Mouse (Mus musculus) neural tube, embryonic 11.5 days (tissue): ENCODE results near the gene Fndc3b. TPM values are rescaled to one million over a fixed set of nuclear protein-coding genes. Genes with fewer than 3 reads are reported as not detected.

Experiments used
- ATAC-seq: fragments of 200-750 bp; cut with Nextera tagmentation; 2 replicates; pipeline ENCODE4 v1.8.0; 2017; ENCODE audit warnings: moderate number of reproducible peaks, mild to moderate bottlenecking, moderate TSS enrichment, moderate library complexity; ENCODE audit not compliant: insufficient read depth, low FRiP score, low TSS enrichment
- DNase-seq: peaks from one replicate; pipeline ENCODE4 v3.0.0-alpha.2; 2015; ENCODE audit warnings: low spot score
- H3K27ac ChIP-seq: fragments of 300-500 bp; sonication (generic); 2 replicates; pipeline ENCODE4 v1.5.1; 2014; ENCODE audit warnings: low read depth, mild to moderate bottlenecking, low read length
- H3K27me3 ChIP-seq: fragments of 300-500 bp; sonication (generic); 2 replicates; pipeline ENCODE4 v1.6.1; 2014; ENCODE audit warnings: mild to moderate bottlenecking, low read length, mixed read lengths; ENCODE audit not compliant: control insufficient read depth, insufficient read depth
- H3K36me3 ChIP-seq: fragments of 300-500 bp; sonication (generic); 2 replicates; pipeline ENCODE4 v1.6.1; 2014; ENCODE audit warnings: mild to moderate bottlenecking, low read length, moderate library complexity, mixed read lengths; ENCODE audit not compliant: control insufficient read depth, insufficient read depth
- H3K4me1 ChIP-seq: fragments of 300-500 bp; sonication (generic); 2 replicates; pipeline ENCODE4 v1.6.1; 2014; ENCODE audit warnings: low read length, mixed read lengths; ENCODE audit not compliant: control insufficient read depth, insufficient read depth
- H3K4me2 ChIP-seq: fragments of 300-500 bp; sonication (generic); 2 replicates; pipeline ENCODE4 v1.6.1; 2014; ENCODE audit warnings: low read depth, mild to moderate bottlenecking, moderate library complexity
- H3K4me3 ChIP-seq: fragments of 300-500 bp; sonication (generic); 2 replicates; pipeline ENCODE4 v1.5.1; 2014; ENCODE audit warnings: low read depth, low read length
- H3K9ac ChIP-seq: fragments of 300-500 bp; sonication (generic); 2 replicates; pipeline ENCODE4 v1.6.1; 2014; ENCODE audit warnings: mild to moderate bottlenecking, low read length
- H3K9me3 ChIP-seq: fragments of 300-500 bp; sonication (generic); 2 replicates; pipeline ENCODE4 v1.6.1; 2016; ENCODE audit warnings: low read length; ENCODE audit not compliant: control insufficient read depth
- WGBS: fragments of 180-500 bp; shearing (Covaris S2); extraction: QIAGEN DNeasy Blood & Tissue Kit; methylation state at CpG from one replicate; pipeline ENCODE4 v1.1.7; 2014; 5-methylcytosine and 5-hydroxymethylcytosine counted together
- polyA plus RNA-seq: library from polyadenylated mRNA; unstranded; fragments of >200 nt; fragmentation: Nextera tagmentation; extraction: Ambion mirVana; gene quantifications from 2 replicates; pipeline ENCODE4 v1.2.1, GENCODE M21; 2014

Gene Fndc3b
- polyA plus RNA-seq, 1 experiment from 2014 or later, result 12.9 TPM

DNA sequence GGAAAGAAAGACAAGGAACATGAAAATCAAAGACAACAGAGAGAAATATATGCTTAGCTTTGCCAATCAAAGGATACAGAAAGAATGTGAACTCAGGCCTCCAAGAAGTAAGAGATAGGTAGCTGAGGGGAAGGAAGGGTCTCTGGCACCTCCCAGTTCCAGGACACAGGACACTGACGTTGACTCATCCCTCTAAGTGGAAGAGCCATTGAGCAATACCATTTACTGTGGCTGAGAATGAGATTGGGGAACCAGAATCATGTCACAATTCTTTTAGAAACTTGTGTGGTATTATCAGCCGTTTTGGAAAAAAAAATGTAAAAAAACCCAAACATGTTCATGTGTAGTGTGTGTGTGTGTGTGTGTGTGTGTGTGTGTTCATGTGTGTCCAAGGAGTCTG is 31.0 kb upstream of the Fndc3b start:
- ATAC-seq (no peak), DNase-seq (no peak)
- no peak overlapping the region for H3K27ac ChIP-seq
- no peaks in the 10 kb centered on the region for H3K36me3 ChIP-seq
- H3K27me3 ChIP-seq, result no peaks in the 10 kb centered on the region
- H3K4me1 ChIP-seq, result no peaks in the 10 kb centered on the region
- 73% methylated on average over 2 of the region's 2 CpGs for WGBS
- no peak overlapping the region for H3K4me2 ChIP-seq
- H3K9me3 ChIP-seq, result no peaks in the 10 kb centered on the region
- H3K4me3 ChIP-seq, result no peak overlapping the region
- no peak overlapping the region for H3K9ac ChIP-seq

DNA sequence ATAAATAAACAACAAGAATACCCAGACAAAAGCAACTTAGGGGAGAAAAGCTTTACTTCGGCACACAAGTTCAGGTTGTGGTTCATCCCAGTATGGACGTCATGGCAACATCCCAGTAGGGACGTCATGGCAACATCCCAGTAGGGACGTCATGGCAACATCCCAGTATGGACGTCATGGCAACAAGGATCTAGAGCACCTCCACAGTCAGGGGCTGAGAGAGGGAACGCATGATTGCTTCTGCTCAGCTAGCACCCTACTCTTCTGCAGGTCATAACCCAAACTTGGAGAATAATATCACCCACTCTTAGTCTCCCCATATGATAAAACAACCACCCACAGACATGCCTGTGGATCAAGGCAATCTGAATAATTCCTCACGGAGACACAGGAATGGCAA is 29.0 kb upstream of the Fndc3b start:
- Histone ChIP-seq H3K36me3 (no peaks in the 10 kb centered on the region), H3K4me2 (no peak overlapping the region), H3K4me1 (no peaks in the 10 kb centered on the region), H3K9ac (no peak overlapping the region), H3K4me3 (no peak overlapping the region), H3K27me3 (no peaks in the 10 kb centered on the region), H3K27ac (no peak overlapping the region), H3K9me3 (no peaks in the 10 kb centered on the region)
- WGBS, result 71% methylated on average over 7 of the region's 7 CpGs
- DNase-seq, result no peak
- no peak for ATAC-seq

DNA sequence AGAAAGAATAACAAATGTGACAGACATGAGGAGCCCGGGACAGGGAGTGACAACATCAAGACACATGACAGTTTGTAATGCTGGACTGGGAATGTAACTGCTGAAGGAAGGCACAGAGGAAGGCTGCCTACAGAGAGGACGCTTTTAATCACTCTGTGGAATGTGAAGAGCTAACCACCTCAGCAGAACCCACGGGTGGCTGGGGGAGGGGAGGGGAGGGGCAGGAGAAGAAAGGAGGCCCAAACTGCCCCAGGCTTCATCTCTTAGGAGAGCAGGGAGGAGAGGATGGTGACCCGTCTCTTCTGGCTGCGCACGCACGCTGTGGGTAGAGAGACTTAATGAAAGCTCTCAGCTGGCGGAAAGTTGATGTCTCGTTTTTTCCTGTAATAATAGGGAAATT is 25.1 kb upstream of the Fndc3b start:
- ATAC-seq (no peak), DNase-seq (peak; percentile 18)
- Histone ChIP-seq H3K9me3 (no peaks in the 10 kb centered on the region), H3K27ac (no peak overlapping the region), H3K4me2 (no peak overlapping the region), H3K9ac (no peak overlapping the region), H3K36me3 (no peaks in the 10 kb centered on the region), H3K4me1 (no peaks in the 10 kb centered on the region), H3K4me3 (no peak overlapping the region), H3K27me3 (no peaks in the 10 kb centered on the region)
- 19% methylated on average over 9 of the region's 9 CpGs for WGBS

DNA sequence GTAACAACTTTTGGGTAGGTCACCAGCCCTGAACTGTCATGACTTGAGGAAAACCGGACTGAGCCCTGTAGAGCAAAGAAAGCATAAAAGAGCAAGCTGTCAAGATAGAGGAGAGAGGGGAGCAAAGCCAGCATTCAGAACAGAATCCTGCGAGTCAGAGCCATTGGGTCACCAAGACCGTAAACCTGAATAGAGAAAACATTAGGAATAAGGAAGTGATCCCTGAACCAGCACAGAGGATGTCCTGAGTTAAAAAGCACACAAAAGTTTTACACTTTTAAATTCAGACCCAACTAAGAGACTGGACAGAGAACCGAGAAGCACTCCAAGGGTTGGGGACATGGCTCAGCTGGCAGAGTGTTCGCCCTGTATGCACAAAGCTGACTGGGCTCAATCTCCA is 24.0 kb upstream of the Fndc3b start:
- H3K9ac ChIP-seq, result no peak overlapping the region
- H3K4me3 ChIP-seq, result no peak overlapping the region
- no peaks in the 10 kb centered on the region for H3K27me3 ChIP-seq
- no peak for DNase-seq
- H3K4me1 ChIP-seq, result no peaks in the 10 kb centered on the region
- H3K27ac ChIP-seq, result no peak overlapping the region
- WGBS, result 70% methylated on average over 5 of the region's 5 CpGs
- ATAC-seq, result no peak
- H3K4me2 ChIP-seq, result no peak overlapping the region
- H3K36me3 ChIP-seq, result no peaks in the 10 kb centered on the region
- H3K9me3 ChIP-seq, result no peaks in the 10 kb centered on the region

DNA sequence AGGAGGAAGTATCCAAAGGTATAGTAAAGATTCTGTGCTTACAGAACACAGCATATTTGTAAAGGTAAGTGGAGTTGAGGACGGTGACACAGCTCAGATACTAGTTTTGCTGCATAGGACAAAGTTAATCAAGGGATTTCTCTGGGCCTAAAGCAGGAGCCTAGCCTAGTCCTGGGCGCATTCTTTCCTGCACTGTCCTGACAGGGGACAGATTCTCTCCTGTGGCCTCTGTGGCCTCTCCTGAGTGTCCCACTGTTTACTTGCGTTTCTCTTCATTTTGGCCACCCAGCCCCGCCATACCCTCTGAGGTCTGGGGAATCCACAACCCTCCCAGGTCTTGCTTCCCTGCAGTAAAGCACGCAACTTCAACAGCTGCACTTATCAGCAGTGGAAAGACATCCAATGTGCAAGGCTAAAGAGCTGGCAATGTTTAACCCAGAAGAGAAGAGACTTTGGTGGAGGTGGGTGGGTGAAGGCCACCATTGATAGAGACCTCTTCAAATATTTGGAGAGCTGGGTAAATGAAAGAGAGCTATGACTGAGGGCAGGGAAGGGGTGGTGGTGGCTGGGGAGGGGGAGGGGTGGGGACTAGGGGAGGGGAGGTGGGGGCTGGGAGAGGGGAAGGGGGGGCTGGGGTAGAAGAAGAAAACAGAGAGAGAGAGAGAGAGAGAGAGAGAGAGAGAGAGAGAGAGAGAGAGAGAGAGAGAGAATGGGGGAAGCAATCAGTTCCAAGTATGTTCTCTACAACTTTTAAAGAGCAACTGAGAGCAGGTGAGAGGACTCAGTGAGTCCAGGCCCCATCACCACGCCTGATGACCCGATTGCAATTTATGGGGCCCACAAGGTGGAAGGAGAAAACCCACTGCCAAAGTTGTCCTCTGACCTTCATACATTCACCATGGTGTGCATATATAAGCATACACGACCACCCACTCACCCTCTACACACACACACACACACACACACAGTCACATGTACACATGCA is 18.0 kb upstream of the Fndc3b start:
- no peaks in the 10 kb centered on the region for H3K36me3 ChIP-seq
- no peak overlapping the region for H3K4me3 ChIP-seq
- H3K4me1 ChIP-seq, result no peaks in the 10 kb centered on the region
- ATAC-seq (no peak), DNase-seq (no peak)
- H3K27me3 ChIP-seq, result no peaks in the 10 kb centered on the region
- no peaks in the 10 kb centered on the region for H3K9me3 ChIP-seq
- H3K27ac ChIP-seq, result no peak overlapping the region
- no peak overlapping the region for H3K4me2 ChIP-seq
- 79% methylated on average over 8 of the region's 8 CpGs for WGBS
- H3K9ac ChIP-seq, result no peak overlapping the region

DNA sequence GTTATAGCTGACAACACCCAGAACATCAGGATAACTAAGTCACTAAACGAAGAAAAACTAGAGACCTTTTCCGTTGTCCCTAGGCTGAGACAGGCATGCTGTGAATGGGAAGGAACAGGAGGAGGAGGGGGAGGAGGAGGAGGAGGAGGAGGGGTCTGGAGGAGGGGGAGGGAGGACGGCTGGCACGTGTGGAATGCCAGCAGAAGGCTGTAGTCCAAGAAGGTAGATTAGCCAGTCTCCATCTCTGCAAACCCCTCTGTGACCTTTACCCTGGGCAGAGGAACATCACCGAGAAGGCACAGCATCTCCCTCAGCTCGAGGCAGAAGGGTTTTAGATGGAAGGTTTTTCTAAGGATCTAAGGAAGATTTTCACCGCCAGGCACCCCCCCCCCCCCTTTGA is 17.1 kb upstream of the Fndc3b start:
- Histone ChIP-seq H3K9me3 (no peaks in the 10 kb centered on the region), H3K4me2 (no peak overlapping the region), H3K4me3 (no peak overlapping the region), H3K27ac (no peak overlapping the region), H3K9ac (no peak overlapping the region), H3K36me3 (no peaks in the 10 kb centered on the region), H3K27me3 (no peaks in the 10 kb centered on the region), H3K4me1 (no peaks in the 10 kb centered on the region)
- WGBS, result 17% methylated on average over 7 of the region's 7 CpGs
- no peak for DNase-seq
- ATAC-seq, result no peak

DNA sequence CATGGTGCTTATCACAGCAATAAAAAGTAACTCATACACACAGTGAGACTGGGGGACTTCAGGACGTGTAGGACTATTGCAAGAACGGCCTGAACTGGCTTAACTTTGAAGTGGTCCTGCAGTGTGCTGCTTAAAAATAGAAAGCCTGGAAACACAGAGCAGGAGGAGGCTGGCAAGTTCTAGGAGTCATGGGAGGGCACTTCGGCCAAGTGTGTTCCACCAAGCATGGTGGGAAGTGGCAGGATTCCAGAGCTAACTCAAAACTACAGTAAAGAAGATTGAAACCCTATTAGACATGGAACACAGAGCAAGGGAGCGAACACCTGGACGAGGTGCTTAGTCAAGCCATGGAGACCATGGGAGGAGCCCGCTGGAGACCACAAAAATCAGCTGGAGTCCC is 14.6 kb upstream of the Fndc3b start:
- ATAC-seq, result no peak
- no peak for DNase-seq
- no peaks in the 10 kb centered on the region for H3K9me3 ChIP-seq
- H3K27ac ChIP-seq, result no peak overlapping the region
- WGBS, result 83% methylated on average over 6 of the region's 6 CpGs
- H3K4me2 ChIP-seq, result no peak overlapping the region
- H3K4me3 ChIP-seq, result no peak overlapping the region
- H3K36me3 ChIP-seq, result no peaks in the 10 kb centered on the region
- H3K4me1 ChIP-seq, result no peaks in the 10 kb centered on the region
- no peak overlapping the region for H3K9ac ChIP-seq
- H3K27me3 ChIP-seq, result no peaks in the 10 kb centered on the region

DNA sequence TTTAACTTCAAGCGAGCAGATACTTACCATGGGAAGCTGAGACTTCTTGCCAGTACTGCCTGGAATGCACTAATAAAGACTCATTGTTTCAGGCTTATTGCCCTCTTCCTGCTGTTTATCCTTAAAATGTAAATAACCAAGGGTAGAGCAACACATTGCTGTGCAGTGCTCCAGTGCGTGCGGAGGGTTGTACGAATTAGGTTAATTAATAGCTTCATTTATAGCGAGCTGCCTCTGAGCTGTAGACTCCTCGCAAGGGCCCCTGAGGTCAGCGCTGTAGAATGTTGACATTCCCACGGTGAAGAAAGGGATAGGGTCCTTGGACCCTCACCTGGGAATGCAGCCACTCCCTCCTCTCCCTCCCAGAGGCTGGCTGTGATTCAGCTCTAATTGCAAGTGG is 13.1 kb upstream of the Fndc3b start:
- no peak overlapping the region for H3K4me2 ChIP-seq
- H3K9me3 ChIP-seq, result no peaks in the 10 kb centered on the region
- H3K27ac ChIP-seq, result no peak overlapping the region
- H3K9ac ChIP-seq, result no peak overlapping the region
- DNase-seq, result no peak
- ATAC-seq, result no peak
- 16% methylated on average over 8 of the region's 8 CpGs for WGBS
- no peak overlapping the region for H3K4me3 ChIP-seq
- no peaks in the 10 kb centered on the region for H3K4me1 ChIP-seq
- H3K36me3 ChIP-seq, result no peaks in the 10 kb centered on the region
- no peaks in the 10 kb centered on the region for H3K27me3 ChIP-seq

DNA sequence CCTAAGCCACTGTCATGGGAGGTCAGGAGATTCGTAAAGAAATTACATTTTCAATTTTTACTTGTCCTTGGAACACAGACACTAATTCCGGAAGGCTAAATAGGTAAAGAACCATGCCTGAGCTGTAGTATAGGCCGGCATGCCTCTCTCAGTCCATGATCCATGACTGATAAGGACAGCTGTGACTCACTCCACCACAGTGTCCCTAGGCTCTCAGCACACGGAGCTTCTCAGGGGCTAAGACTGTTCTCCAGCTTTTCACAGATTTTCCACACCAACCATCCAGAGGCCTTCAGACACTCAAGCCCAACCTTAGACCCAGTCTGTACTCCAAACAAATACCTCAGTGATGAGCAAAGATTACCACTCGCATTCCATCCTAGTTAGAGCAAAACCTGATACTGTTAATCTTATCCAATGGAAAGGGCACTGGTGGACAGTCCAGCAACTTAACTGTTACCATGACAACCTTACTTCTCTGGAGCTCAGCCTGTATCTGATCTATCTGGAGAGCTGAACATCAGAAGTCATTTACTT is 7.8 kb upstream of the Fndc3b start:
- Histone ChIP-seq H3K9ac (no peak overlapping the region), H3K4me3 (no peak overlapping the region), H3K9me3 (no peaks in the 10 kb centered on the region), H3K36me3 (no peaks in the 10 kb centered on the region), H3K4me2 (no peak overlapping the region), H3K27ac (no peak overlapping the region), H3K4me1 (no peaks in the 10 kb centered on the region), H3K27me3 (no peaks in the 10 kb centered on the region)
- ATAC-seq, result no peak
- WGBS, result 80% methylated on average over 5 of the region's 5 CpGs
- DNase-seq, result no peak
